Mouse (Mus musculus) G1E (cell line): ENCODE measurements around the gene Adam12.

Experiments
- CTCF ChIP-seq: IDR thresholded peaks from 2 replicates; pipeline ENCODE4 v1.5.1; 2012; ENCODE audit warnings: low read depth, low read length, inconsistent platforms, mixed read lengths
- GATA1 ChIP-seq: IDR thresholded peaks from 2 replicates; pipeline ENCODE4 v1.6.1; 2012; ENCODE audit warnings: borderline replicate concordance, low read length, inconsistent platforms, mixed read lengths
- POLR2AphosphoS5 ChIP-seq: IDR thresholded peaks from 2 replicates; pipeline ENCODE4 v1.6.1; 2012; ENCODE audit warnings: low read depth, low read length, inconsistent platforms; ENCODE audit not compliant: insufficient replicate concordance
- TAL1 ChIP-seq: conservative IDR thresholded peaks from 2 replicates; pipeline ENCODE4 v1.6.1; 2012; ENCODE audit warnings: low read depth, low read length, inconsistent platforms, mixed read lengths

DNA sequence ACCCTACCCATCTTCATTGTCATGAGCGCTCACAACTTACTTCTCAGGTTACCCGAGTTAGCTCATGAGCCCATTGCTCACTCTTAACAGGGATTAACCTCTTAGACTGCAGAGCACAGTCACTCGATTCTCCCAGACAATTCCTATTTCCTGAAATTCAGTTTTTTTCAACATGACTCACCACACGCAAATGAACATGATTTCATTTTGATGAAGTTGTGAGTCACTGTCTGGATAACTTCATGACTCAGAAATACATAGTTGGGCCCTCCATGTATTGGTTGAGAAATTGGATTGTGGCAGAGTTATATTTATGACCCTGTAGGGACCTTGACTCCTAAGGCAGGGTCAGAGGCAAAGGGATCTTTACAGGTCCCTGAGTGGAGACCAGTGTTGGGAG is 230.4 kb downstream of the Adam12 start:
- no peak for TF ChIP-seq CTCF
- TF ChIP-seq POLR2AphosphoS5 = no peak
- no peak for TF ChIP-seq TAL1
- no peak for TF ChIP-seq GATA1
